Mouse (Mus musculus): ENCODE results near the gene Kpna2. TPM values are rescaled to one million over a fixed set of nuclear protein-coding genes. Genes with fewer than 3 reads are reported as not detected.

The Kpna2 gene
- 157 and 170 TPM in 2 replicates for polyA plus RNA-seq (2015; fragmentation: Nextera tagmentation; extraction: Ambion mirVana)

- Histone ChIP-seq H3K4me2 (ENCODE audit: low read length) (peak within 1 kb of the TSS; percentile 82), H3K9me3 (replicated peaks; ENCODE audit: low read length) (no peaks in the 10 kb centered on the region), H3K9ac (ENCODE audit: low read depth, low read length) (peak within 1 kb of the TSS; percentile 85), H3K36me3 (ENCODE audit: insufficient read depth, low read length) (peaks cover 9% of the 10 kb centered on the region), H3K4me1 (replicated peaks; ENCODE audit: insufficient read depth, low read length) (0 out of 2 replicates have a peak, but pooled peaks cover 8% of the 10 kb centered on the region), H3K27me3 (ENCODE audit: insufficient read depth, low read length) (no peaks in the 10 kb centered on the region), H3K27ac (peak within 1 kb of the TSS; percentile 87), H3K4me3 (replicated peaks; ENCODE audit: low read depth, low read length) (peak within 1 kb of the TSS; percentile 93)
- DNase-seq (ENCODE audit: low spot score) (peak; percentile 95), ATAC-seq (replicated peaks; ENCODE audit: low FRiP score, low read depth) (peak; percentile 91)
- TF ChIP-seq CTCF (IDR thresholded peaks at IDR 0.05; ENCODE audit: low read depth) = no peak
- WGBS = under 1% methylated on average over 62 of the region's 62 CpGs
Observed at GRCm38 (mm10) chr11:106999151-106999948, at the start of gene Kpna2. Kpna2 (minus strand) TSS chr11:106999541.

DNA sequence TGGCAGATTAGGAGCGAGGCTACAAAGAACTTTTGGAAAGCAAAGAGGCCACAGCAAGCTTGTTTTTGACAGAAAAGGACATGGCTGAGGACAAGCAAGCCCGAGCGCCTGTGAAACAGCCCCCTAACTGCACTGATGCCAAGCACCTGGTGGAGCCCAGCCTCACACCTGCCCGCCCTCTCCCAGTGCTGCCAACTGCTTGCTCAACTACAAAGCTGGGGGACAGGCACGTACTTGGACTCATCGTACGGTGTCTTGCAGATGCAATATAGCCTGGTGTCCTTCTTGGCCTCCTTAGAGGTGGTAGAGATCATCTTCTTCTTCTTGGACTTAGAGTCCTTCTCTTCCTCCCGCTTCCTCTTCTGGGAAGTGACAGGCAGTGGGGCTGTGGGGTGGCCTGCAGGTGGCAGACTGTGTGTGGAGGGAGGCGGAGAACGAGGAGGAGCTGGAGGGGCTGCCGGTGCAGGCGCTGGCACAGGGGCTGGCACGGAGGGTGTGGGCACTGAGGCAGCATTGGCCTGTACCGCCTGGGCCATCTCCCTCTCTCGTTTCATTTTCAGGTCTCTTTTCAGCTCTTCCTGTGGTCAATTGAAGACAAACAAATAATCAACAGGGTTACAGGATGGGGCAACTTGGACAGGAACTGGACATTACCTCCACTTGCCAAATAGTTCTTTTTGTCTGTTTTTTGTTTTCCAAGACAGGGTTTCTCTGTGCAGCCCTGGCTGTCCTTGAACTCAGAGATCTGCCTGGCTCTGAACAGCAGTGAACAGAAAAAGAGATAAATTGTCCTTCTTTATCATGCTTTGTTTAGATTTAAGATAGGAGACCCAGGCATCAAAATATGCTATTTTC is 47.7 kb upstream of the Kpna2 start:
- DNase-seq (ENCODE audit: low spot score) (no peak), ATAC-seq (replicated peaks; ENCODE audit: low FRiP score, low read depth) (no peak)
- no peak overlapping the region for H3K4me2 ChIP-seq (ENCODE audit: low read length)
- H3K27ac ChIP-seq = no peak overlapping the region
- no peaks in the 10 kb centered on the region for H3K9me3 ChIP-seq (replicated peaks; ENCODE audit: low read length)
- no peak; the same call in 1 of the 2 replicates for TF ChIP-seq CTCF (IDR thresholded peaks at IDR 0.05; ENCODE audit: low read depth)
- H3K27me3 ChIP-seq (ENCODE audit: insufficient read depth, low read length) = no peaks in the 10 kb centered on the region
- no peak overlapping the region for H3K9ac ChIP-seq (ENCODE audit: low read depth, low read length)
- H3K4me3 ChIP-seq (replicated peaks; ENCODE audit: low read depth, low read length) = no peak overlapping the region
- H3K36me3 ChIP-seq (ENCODE audit: insufficient read depth, low read length) = peaks cover 40% of the 10 kb centered on the region
- WGBS = 88% methylated on average over 15 of the region's 15 CpGs
- H3K4me1 ChIP-seq (replicated peaks; ENCODE audit: insufficient read depth, low read length) = no peaks in the 10 kb centered on the region

DNA sequence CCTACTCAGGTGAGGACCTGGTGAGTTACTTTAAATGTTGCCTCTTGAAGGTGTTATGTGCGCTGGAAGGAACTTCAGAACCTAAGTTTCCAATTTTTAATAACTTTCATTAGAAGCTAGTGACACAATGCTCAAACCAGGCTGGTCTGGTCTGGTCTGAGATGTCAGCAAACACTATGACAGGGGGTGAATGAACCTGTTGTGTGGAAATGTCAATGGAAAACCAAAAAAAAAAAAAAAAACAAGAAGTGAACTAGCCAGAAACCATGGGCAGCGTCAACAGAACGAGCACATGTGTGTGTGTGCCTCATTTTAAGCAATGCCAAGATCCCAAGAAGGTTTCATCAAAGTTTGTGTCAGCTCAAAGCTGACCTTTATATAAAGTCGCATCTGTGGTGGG is 46.2 kb upstream of the Kpna2 start:
- no peak overlapping the region for H3K9ac ChIP-seq (ENCODE audit: low read depth, low read length)
- peaks cover 46% of the 10 kb centered on the region for H3K36me3 ChIP-seq (ENCODE audit: insufficient read depth, low read length)
- no peaks in the 10 kb centered on the region for H3K27me3 ChIP-seq (ENCODE audit: insufficient read depth, low read length)
- no peak for TF ChIP-seq CTCF (IDR thresholded peaks at IDR 0.05; ENCODE audit: low read depth)
- H3K4me2 ChIP-seq (ENCODE audit: low read length) = no peak overlapping the region
- ATAC-seq (replicated peaks; ENCODE audit: low FRiP score, low read depth) = no peak
- H3K4me1 ChIP-seq (replicated peaks; ENCODE audit: insufficient read depth, low read length) = no peaks in the 10 kb centered on the region
- DNase-seq (ENCODE audit: low spot score) = no peak
- no peak overlapping the region for H3K4me3 ChIP-seq (replicated peaks; ENCODE audit: low read depth, low read length)
- WGBS = 95% methylated on average over 4 of the region's 4 CpGs
- H3K27ac ChIP-seq = no peak overlapping the region
- H3K9me3 ChIP-seq (replicated peaks; ENCODE audit: low read length) = no peaks in the 10 kb centered on the region

DNA sequence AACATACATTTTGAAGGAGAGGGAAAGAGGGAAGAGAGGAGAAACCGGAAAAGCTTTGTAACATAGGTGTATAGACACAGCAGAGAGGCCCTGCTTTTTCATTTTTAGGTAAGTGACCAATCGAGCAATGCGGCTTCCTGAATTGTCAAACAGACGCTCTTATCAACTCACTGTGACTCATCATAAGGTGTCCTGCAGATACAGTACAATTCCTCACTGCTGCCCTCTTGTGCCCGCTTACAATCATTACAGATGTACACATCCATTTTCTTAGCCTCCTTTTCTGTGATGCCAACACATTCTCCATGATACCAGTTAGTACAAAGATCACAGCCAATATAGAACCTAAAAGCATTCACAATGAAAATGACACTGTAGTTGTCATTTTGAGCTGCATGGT is 45.0 kb upstream of the Kpna2 start:
- Histone ChIP-seq H3K4me3 (replicated peaks; ENCODE audit: low read depth, low read length) (no peak overlapping the region), H3K36me3 (ENCODE audit: insufficient read depth, low read length) (peaks cover 55% of the 10 kb centered on the region), H3K4me1 (replicated peaks; ENCODE audit: insufficient read depth, low read length) (no peaks in the 10 kb centered on the region), H3K27me3 (ENCODE audit: insufficient read depth, low read length) (no peaks in the 10 kb centered on the region), H3K27ac (no peak overlapping the region), H3K9ac (ENCODE audit: low read depth, low read length) (no peak overlapping the region), H3K9me3 (replicated peaks; ENCODE audit: low read length) (no peaks in the 10 kb centered on the region), H3K4me2 (ENCODE audit: low read length) (no peak overlapping the region)
- peak; percentile 85 for DNase-seq (ENCODE audit: low spot score)
- 47% methylated on average over 5 of the region's 5 CpGs for WGBS
- ATAC-seq (replicated peaks; ENCODE audit: low FRiP score, low read depth) = no peak
- peak; percentile 90 for TF ChIP-seq CTCF (IDR thresholded peaks at IDR 0.05; ENCODE audit: low read depth)

DNA sequence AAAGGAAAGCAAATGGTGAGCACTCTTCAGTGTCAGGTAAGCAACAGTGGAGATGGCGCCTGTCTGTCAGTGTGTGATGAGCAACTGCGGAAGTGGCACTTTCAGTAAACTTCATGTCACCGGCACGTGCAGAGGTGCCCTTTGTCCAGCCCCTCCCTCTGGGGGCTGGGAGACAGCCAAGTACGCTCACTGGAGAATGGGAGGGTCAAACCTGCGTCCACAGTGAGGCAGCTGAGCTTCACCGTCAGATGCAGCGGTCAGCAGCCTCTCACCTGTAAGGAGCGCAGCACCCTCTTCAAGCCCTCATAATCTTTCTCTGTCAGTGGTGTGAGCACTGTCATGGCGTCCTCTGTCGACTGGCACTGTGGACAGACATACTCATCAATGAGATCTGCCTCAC is 44.0 kb upstream of the Kpna2 start:
- 90% methylated on average over 11 of the region's 11 CpGs for WGBS
- Histone ChIP-seq H3K9ac (ENCODE audit: low read depth, low read length) (no peak overlapping the region), H3K36me3 (ENCODE audit: insufficient read depth, low read length) (peaks cover 63% of the 10 kb centered on the region), H3K27ac (no peak overlapping the region), H3K27me3 (ENCODE audit: insufficient read depth, low read length) (no peaks in the 10 kb centered on the region), H3K4me3 (replicated peaks; ENCODE audit: low read depth, low read length) (no peak overlapping the region), H3K4me2 (ENCODE audit: low read length) (no peak overlapping the region), H3K4me1 (replicated peaks; ENCODE audit: insufficient read depth, low read length) (no peaks in the 10 kb centered on the region), H3K9me3 (replicated peaks; ENCODE audit: low read length) (no peaks in the 10 kb centered on the region)
- no peak for TF ChIP-seq CTCF (IDR thresholded peaks at IDR 0.05; ENCODE audit: low read depth)
- no peak for DNase-seq (ENCODE audit: low spot score)
- no peak for ATAC-seq (replicated peaks; ENCODE audit: low FRiP score, low read depth)

- 89% methylated on average over 3 of the region's 3 CpGs for WGBS
- no peak for TF ChIP-seq CTCF (IDR thresholded peaks at IDR 0.05; ENCODE audit: low read depth)
Observed at GRCm38 (mm10) chr11:107041396-107041795, 42.1 kb upstream of the Kpna2 start.

More at GRCm38 (mm10) chr11:107041396-107041795, 42.1 kb upstream of the Kpna2 start:
- no peaks in the 10 kb centered on the region for H3K9me3 ChIP-seq (replicated peaks; ENCODE audit: low read length)
- H3K4me1 ChIP-seq (replicated peaks; ENCODE audit: insufficient read depth, low read length) = no peaks in the 10 kb centered on the region
- no peak for ATAC-seq (replicated peaks; ENCODE audit: low FRiP score, low read depth)
- no peak overlapping the region for H3K4me2 ChIP-seq (ENCODE audit: low read length)
- no peak for DNase-seq (ENCODE audit: low spot score)
- no peak overlapping the region for H3K4me3 ChIP-seq (replicated peaks; ENCODE audit: low read depth, low read length)
- no peaks in the 10 kb centered on the region for H3K27me3 ChIP-seq (ENCODE audit: insufficient read depth, low read length)
- peaks cover 59% of the 10 kb centered on the region for H3K36me3 ChIP-seq (ENCODE audit: insufficient read depth, low read length)
- H3K27ac ChIP-seq = no peak overlapping the region
- no peak overlapping the region for H3K9ac ChIP-seq (ENCODE audit: low read depth, low read length)
